Comparison of ENCODE assay signal across 8 mouse cellular contexts in the genomic region with DNA sequence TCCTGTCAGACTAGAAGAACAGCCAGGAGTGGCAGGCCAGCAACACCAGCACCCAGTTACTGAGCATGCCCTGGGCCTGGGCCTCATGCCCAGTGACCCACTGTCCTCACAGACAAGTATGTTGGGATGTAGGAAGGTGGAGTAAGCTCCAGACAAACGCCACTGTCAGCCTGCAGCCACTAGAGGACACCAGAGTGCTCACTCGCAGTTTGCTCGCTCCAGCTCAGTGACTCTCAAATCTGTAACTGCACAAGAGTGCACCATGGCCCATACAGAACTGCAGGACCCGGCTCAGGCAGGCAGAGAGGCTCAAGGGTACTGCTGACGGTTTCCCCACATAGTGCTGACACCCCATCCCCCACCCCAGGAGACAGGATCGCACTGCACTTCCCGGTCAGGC. TPM values are rescaled to one million over a fixed set of nuclear protein-coding genes. Genes with fewer than 3 reads are reported as not detected.
DNase-seq lines count a peak whose midpoint lies in the region; TF ChIP-seq lines count a peak whose summit lies in the region.

No protein-coding gene starts in this region.

- H3K4me3 ChIP-seq in layer of hippocampus, adult 2 months: no peak overlapping the region
- H3K4me3 ChIP-seq in ES-E14 (ENCODE audit: insufficient read depth in 1 of 2, low read depth in 1 of 2, low read length in 2 of 2, poor library complexity in 1 of 2, severe bottlenecking in 1 of 2): no peak overlapping the region

- H3K4me1 ChIP-seq in ES-E14 (ENCODE audit: control insufficient read depth in 2 of 2, insufficient read depth in 2 of 2, low read length in 2 of 2, poor library complexity in 1 of 2): peaks cover 0 to 15% of the 10 kb centered on the region in 2 experiments; a peak in 2 of 4 replicates

- intact Hi-C loops in left cerebral cortex, postnatal 25 days (cut with DNase I): no loop called here

- TF ChIP-seq CTCF in layer of hippocampus, adult 2 months (conservative IDR thresholded peaks at IDR 0.05): peak; percentile 86

- in situ Hi-C loops in ES-E14 (cut with MboI; ENCODE audit: low sequenced_read_pairs in 2 of 2, unreplicated experiment in 2 of 2): no loop called here

- no peaks in the 10 kb centered on the region for H3K9me3 ChIP-seq in ES-E14 (ENCODE audit: control insufficient read depth, insufficient read depth, low read depth, low read length)

- H3K36me3 ChIP-seq in ES-E14 (ENCODE audit: control insufficient read depth, insufficient read depth, low read length, poor library complexity, severe bottlenecking): peaks cover 36% of the 10 kb centered on the region

- peak in 1 of 2 experiments; percentile 53 for DNase-seq in layer of hippocampus, adult 2 months (ENCODE audit: low spot score in 2 of 2)
- no peak for DNase-seq in layer of hippocampus, postnatal 36 days
- DNase-seq in ES-E14 (ENCODE audit: low read depth, low spot score): peak; percentile 73
- DNase-seq in c-Kit-positive CD71-positive TER-119-negative erythroid progenitor cells, embryonic 14.5 days (ENCODE audit: low read depth): peak; percentile 21
- peak; percentile 46 to 47 for DNase-seq in heart, adult 9 months (ENCODE audit: low spot score in 2 of 2)
- peak; percentile 52 to 65 for DNase-seq in left cerebral cortex, postnatal 25 days (ENCODE audit: low spot score in 2 of 2)
- peak; percentile 45 for DNase-seq in skeletal muscle tissue, adult 2 months (ENCODE audit: low read depth, low spot score)
- no peak for DNase-seq in natural killer cell, adult 2 months (ENCODE audit: low spot score in 2 of 2)

- H3K27ac ChIP-seq in layer of hippocampus, adult 2 months: no peak overlapping the region
- H3K27ac ChIP-seq in ES-E14 (ENCODE audit: insufficient read depth, low read depth, low read length, poor library complexity, severe bottlenecking): no peak overlapping the region

- H3K9ac ChIP-seq in ES-E14 (ENCODE audit: insufficient read depth, low read depth, low read length, poor library complexity, severe bottlenecking): no peak overlapping the region; the same call in 1 of the 2 replicates

TF ChIP-seq in ES-E14, 5 proteins besides CTCF, POLR2A, EP300 and RAD21:
- TF ChIP-seq MAFK (IDR thresholded peaks at IDR 0.05; ENCODE audit: insufficient read depth, low read depth, low read length): no peak
- TF ChIP-seq CHD2 (IDR thresholded peaks at IDR 0.05; ENCODE audit: low read depth, low read length): no peak
- no peak for TF ChIP-seq ZNF384 (IDR thresholded peaks at IDR 0.05; ENCODE audit: low read depth, low read length)
- no peak for TF ChIP-seq HCFC1 (IDR thresholded peaks at IDR 0.05; ENCODE audit: borderline replicate concordance, insufficient read depth, low read length)
- TF ChIP-seq ZC3H11A (IDR thresholded peaks at IDR 0.05; ENCODE audit: borderline replicate concordance, low read depth, low read length): no peak

RNA-seq across cellular contexts. Expression of a gene that starts 21.5 kb away (rescaled TPM):
- total RNA-seq in layer of hippocampus, adult 2 months (2021): 100 to 1,000 TPM; 112 to 130 TPM
- total RNA-seq in layer of hippocampus, postnatal 36 days (2021): 100 to 1,000 TPM; 117 to 119 TPM
- total RNA-seq in ES-E14 (2012; rRNA removed): 58.7 and 61.6 TPM in 2 replicates
- total RNA-seq in left cerebral cortex, postnatal 25 days (2021): 100 to 1,000 TPM; 121 to 139 TPM

RNA-seq across cellular contexts. Expression of a gene that starts 25.5 kb away (rescaled TPM):
- total RNA-seq in layer of hippocampus, adult 2 months (2021): 10 to 100 TPM; 57.0 to 60.8 TPM
- 10 to 100 TPM; 55.3 to 63.5 TPM for total RNA-seq in layer of hippocampus, postnatal 36 days (2021)
- total RNA-seq in ES-E14 (2012; rRNA removed): 6.9 and 10.0 TPM in 2 replicates
- 10 to 100 TPM; 55.2 to 59.8 TPM for total RNA-seq in left cerebral cortex, postnatal 25 days (2021)

Comparison
In these comparisons a context has a peak if more than half of its experiments do, and no peak if none do; other contexts are left out.
1. DNase-seq: peak in ES-E14 (single experiment), c-Kit-positive CD71-positive TER-119-negative erythroid progenitor cells, embryonic 14.5 days (single experiment), heart, adult 9 months (2 of 2), left cerebral cortex, postnatal 25 days (2 of 2) and skeletal muscle tissue, adult 2 months (single experiment); none in layer of hippocampus, postnatal 36 days (0 of 2) and natural killer cell, adult 2 months (0 of 2).